Mouse (Mus musculus) cerebellum, adult (tissue): ENCODE data around the gene Col23a1.
"Not testable (repeated sequence)": the region's sequence is repeated elsewhere in the genome, so short reads cannot be mapped to it uniquely, and the experiment has no call there.

Experiments
- ATAC-seq: cut with Nextera tagmentation; 2 replicates; pipeline ENCODE4 v1.9.2; 2017; ENCODE audit warnings: mild to moderate bottlenecking, moderate library complexity, mixed read lengths; ENCODE audit not compliant: insufficient number of reproducible peaks, low FRiP score, low TSS enrichment

Col23a1 gene

GRCm38 (mm10) chr11:51609940-51610339, 320.2 kb downstream of the Col23a1 start:
- ATAC-seq, result not testable (repeated sequence)

DNA sequence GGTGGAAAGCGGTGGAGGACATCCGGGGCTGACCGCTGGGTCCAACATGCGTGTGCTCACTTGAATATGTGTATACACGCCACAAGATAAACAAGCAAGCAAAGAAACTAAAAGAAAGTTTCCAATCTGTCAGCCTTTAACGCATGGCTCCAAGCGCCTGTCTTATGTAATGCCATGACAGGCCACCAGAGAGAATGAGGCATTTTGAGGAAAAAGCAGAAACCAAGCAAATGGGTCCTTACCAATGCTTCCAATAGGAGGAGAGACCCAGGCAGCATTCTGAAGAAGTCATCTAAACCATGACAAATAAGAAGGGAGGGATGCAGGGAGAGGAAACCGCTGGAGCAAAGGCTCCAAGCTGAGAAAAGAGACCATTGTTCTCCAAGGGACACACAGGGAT, 324.5 kb downstream of the Col23a1 start:
- no peak for ATAC-seq

- ATAC-seq, result no peak
Observed at GRCm38 (mm10) chr11:51615129-51615528, 325.4 kb downstream of the Col23a1 start.

GRCm38 (mm10) chr11:51615601-51616000, 325.9 kb downstream of the Col23a1 start:
- ATAC-seq, result no peak; the same call in 1 of the 2 replicates

- not testable (repeated sequence) for ATAC-seq
Observed at GRCm38 (mm10) chr11:51616113-51616512, 326.4 kb downstream of the Col23a1 start.

DNA sequence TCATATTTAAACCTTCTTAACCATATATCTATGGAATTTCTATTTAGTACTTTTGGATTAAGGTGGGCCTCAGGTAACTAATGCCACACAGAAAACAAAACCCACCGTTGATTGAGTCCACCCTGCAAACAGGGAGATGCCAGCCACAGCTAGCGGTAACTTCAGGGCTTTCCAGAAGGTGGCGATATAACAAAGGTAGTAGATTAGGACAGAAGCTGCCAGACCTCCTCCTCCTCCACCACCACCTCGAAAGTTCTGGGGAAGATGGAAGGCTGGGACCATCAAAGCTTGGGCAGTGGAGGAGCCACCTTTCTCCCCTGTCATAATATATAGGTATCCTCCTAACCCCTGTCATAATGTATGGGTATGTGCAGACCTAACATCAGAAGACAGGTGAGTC, 328.0 kb downstream of the Col23a1 start:
- no peak for ATAC-seq

- ATAC-seq, result 0 out of 2 replicates have a peak, but pooled peaks have one; percentile 17
Observed at GRCm38 (mm10) chr11:51618894-51619408, 329.2 kb downstream of the Col23a1 start.

DNA sequence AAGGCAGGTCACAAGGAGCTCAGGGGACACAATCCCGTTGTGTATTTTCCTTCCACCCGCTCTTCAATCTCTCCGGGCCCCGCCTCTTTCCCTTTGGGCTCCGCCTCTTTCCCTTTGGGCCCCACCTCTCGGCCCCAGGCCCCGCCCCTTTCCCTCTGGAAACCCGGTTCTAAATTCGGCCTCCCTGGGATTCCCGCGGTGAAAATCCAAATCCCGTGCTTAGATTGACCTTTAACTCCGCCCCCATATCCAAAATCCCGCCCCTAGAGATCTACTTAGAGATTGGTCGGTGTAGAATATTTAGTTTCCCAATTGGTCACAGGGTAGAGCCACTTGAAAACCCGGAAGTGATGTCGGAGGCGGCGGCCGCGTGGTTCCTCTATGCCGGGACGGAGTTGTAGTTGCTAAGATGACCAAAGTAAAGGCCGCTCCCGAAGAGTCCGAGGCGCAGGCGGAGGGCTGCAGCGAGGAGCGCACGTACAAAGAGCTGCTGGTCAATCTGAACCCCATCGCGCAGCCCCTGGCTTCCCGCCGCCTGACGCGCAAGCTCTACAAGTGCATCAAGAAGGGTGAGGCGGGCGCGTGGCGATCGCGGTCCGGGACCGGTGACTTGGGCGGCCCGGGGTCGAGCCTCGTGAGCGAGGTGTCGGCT, 329.8 kb downstream of the Col23a1 start, which contains the start of gene Nhp2:
Gene Nhp2 (plus strand): TSS at position 327 of the 652 bp plus-strand sequence.
- peak; percentile 91 for ATAC-seq

DNA sequence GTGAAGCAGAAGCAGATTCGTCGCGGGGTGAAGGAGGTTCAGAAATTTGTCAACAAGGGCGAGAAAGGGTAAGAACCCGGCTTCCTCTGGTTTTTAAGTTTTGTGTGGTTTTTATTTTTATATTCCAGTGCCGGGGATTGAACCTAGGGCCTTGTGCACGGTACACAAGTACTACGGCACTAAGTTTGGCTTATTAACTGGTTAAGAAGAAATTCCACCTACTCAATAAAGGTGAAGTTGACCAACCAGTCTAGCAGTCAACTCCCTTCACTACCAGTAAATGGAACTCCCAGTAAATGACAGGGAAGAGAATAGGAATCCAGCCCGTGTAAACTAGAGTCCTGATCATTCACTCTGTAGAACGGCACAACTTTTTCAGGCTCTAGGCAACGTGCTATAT, 330.4 kb downstream of the Col23a1 start:
- ATAC-seq, result no peak

DNA sequence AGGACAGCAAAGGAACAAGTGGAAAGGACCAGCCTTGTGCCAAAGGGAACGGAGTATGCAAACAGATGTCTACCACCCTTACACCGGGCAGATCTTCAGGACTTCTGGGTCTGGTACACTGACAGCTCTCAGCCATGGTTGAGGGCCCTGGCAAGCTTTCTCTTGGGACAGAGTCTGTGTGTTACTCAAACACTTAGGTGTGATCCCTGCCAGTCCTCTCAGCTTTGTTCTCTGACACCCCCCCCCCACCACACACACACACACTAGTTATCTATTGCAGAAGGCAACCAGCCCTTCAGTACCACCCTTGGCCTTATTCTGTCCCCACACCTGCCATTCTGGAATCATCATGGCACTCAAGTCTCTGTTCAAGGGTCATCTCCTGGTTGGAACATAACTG, 332.1 kb downstream of the Col23a1 start:
- ATAC-seq, result no peak

- ATAC-seq, result no peak
Observed at GRCm38 (mm10) chr11:51622971-51623491, 333.3 kb downstream of the Col23a1 start.

DNA sequence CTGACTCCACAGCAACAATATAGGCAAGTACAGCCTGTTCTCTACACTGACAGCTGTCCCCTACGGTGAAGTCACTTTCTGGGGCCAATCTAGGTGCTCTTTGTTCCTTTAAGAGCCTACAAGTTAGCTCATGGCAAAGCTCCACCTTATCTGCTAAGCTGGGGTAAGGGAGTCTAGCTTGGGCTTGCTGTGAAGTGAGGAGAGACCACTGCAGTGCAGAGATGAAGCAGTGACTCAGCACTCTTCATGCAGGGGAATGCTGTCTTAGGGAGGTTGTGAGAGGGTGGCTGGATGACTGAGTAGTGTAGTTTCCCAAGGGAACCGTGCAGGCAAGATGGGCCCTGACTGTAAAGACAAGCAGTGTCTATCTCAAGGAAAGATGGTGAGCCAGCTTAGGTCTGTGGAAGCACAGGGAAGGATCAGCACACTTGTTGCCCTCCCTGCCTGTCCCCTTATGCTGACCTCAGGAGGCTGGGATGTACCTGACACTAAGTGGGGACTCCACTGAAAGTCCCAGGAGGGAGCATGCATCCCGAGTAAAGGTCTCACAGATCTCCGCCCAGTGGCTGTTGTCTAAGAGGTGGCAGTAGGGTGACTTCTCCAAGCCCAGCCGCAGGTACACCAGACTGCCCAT, 335.6 kb downstream of the Col23a1 start:
- ATAC-seq, result no peak

DNA sequence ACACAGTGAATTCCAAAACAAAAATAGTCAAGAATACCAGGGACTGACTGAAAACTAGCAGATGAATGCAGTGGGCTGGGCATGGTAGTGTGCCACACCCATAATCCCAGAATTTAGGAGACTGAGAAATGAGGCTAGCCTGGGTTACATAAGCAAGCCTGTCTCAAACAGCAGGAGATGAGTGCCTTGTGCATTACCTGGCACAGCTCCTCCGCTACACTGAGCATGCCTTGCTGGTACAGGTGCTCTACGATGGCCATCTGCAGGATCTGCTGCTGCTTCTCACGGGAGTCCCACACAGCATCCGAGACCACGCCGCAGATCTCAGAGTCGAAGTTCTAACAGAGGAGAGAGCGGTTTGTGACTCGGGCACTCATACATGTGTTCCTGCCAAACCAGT, 337.7 kb downstream of the Col23a1 start:
- ATAC-seq, result 0 out of 2 replicates have a peak, but pooled peaks have one; percentile 26

- no peak for ATAC-seq
Observed at GRCm38 (mm10) chr11:51627907-51628306, 338.2 kb downstream of the Col23a1 start.

DNA sequence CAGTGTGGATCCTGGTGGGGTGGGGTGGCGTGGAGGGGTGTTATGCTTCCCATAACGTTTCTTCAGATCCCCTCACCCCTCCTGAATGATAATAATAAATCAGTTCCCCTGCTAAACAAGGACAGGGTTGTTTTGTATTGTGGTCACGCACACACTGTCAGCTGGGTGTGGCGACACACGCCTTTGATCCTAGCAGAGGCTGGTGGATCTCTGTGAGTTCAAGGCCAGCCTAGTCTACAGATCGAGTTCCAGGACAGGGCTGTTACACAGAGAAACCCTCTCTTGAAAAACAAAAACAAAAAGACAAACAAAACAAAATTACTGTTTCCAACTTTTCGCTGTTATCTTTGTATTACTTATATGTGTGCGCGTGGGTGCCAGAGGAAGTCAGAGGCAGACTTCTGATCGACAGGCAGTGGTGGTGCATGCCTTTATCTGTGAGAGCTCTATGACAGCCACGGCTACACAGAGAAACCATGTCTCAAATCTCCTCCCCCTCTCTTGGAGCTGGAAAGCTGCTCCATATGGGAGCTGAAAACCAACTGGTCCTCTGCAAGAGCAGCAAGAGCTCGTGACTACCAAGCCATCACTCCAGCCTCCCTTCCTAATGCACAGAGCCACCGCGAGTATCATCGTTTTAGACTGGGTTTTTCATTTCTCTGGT, 340.1 kb downstream of the Col23a1 start:
- no peak for ATAC-seq

- no peak for ATAC-seq
Observed at GRCm38 (mm10) chr11:51632130-51632753, 342.5 kb downstream of the Col23a1 start.

DNA sequence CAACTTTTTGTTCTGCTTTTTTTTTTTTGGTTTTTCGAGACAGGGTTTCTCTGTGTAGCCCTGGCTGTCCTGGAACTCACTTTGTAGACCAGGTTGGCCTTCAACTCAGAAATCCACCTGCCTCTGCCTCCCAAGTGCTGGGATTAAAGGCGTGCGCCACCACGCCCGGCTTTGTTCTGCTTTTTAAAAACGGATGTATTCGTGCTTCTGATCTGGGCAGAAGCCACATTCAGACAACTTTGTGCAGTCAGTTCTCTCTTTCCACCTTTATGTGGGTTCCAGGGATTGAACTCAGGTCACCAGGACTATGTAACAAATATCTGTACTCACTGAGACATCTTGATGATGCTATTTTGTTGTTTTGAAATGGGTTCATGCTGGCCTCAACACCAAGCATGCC, 343.5 kb downstream of the Col23a1 start:
- not testable (repeated sequence) for ATAC-seq
